Comparison of ENCODE assay signal across 10 mouse cellular contexts in genomic region chr13:15985761-15986160, GRCm38 (mm10). TPM values are rescaled to one million over a fixed set of nuclear protein-coding genes. Genes with fewer than 3 reads are reported as not detected.
A peak's percentile ranks its signal among the peaks of the same experiment; 100 is the strongest.
DNase-seq lines count a peak whose midpoint lies in the region; ATAC-seq and TF ChIP-seq lines count a peak whose summit lies in the region.
"Had no signal": no experiment of that assay in that cellular context is flagged by ENCODE, and none has a peak within 500 bp of the region (broad histone marks: within the 10 kb centered on the region; RNA-seq: fewer than 3 reads in every experiment).

No protein-coding gene starts in this region.

- no peak overlapping the region for H3K4me2 ChIP-seq in lung, embryonic 14.5 days
- H3K4me2 ChIP-seq: limb, embryonic 12.5 days; neural tube, embryonic 12.5 days had no signal

- no peaks in the 10 kb centered on the region for H3K79me2 ChIP-seq in heart, adult 2 months (replicated peaks; ENCODE audit: control insufficient read depth, insufficient read depth, low read length)

- no peaks in the 10 kb centered on the region for H3K27me3 ChIP-seq in heart, adult 2 months (ENCODE audit: control insufficient read depth, insufficient read depth, low read length)
- no peaks in the 10 kb centered on the region for H3K27me3 ChIP-seq in lung, embryonic 14.5 days (ENCODE audit: insufficient read depth, low read length)
- H3K27me3 ChIP-seq in splenic B cell, adult 2 months (ENCODE audit: control insufficient read depth, insufficient read depth, low read length, poor library complexity, severe bottlenecking): no peaks in the 10 kb centered on the region
- H3K27me3 ChIP-seq: limb, embryonic 12.5 days; neural tube, embryonic 12.5 days had no signal

- H3K9ac ChIP-seq in heart, adult 2 months (ENCODE audit: low read depth, low read length): no peak overlapping the region
- no peak overlapping the region for H3K9ac ChIP-seq in lung, embryonic 14.5 days
- H3K9ac ChIP-seq: limb, embryonic 12.5 days; neural tube, embryonic 12.5 days had no signal

- no peaks in the 10 kb centered on the region for H3K36me3 ChIP-seq in heart, adult 2 months (ENCODE audit: control insufficient read depth, insufficient read depth, low read length)
- H3K36me3 ChIP-seq in lung, embryonic 14.5 days (ENCODE audit: insufficient read depth): no peaks in the 10 kb centered on the region
- H3K36me3 ChIP-seq in splenic B cell, adult 2 months (ENCODE audit: control insufficient read depth, insufficient read depth, low read length, poor library complexity, severe bottlenecking): no peaks in the 10 kb centered on the region
- H3K36me3 ChIP-seq: limb, embryonic 12.5 days; neural tube, embryonic 12.5 days had no signal

- no peaks in the 10 kb centered on the region for H3K9me3 ChIP-seq in lung, embryonic 14.5 days (ENCODE audit: low read depth, low read length)
- H3K9me3 ChIP-seq: limb, embryonic 12.5 days; neural tube, embryonic 12.5 days had no signal

- H3K4me3 ChIP-seq in heart, adult 2 months: no peak overlapping the region
- H3K4me3 ChIP-seq in lung, embryonic 14.5 days (ENCODE audit: low read depth, low read length): no peak overlapping the region
- H3K4me3 ChIP-seq: limb, embryonic 12.5 days; neural tube, embryonic 12.5 days had no signal

- WGBS in heart, adult 2 months: 59% methylated on average over 2 of the region's 2 CpGs
- WGBS in lung, embryonic 14.5 days: 70% methylated on average over 2 of the region's 2 CpGs

- intact Hi-C loops in heart, adult 2 months (cut with DNase I): no loop called here

- H3K27ac ChIP-seq in heart, adult 2 months: no peak overlapping the region
- no peak overlapping the region for H3K27ac ChIP-seq in lung, embryonic 14.5 days (ENCODE audit: low read depth)
- H3K27ac ChIP-seq: limb, embryonic 12.5 days; neural tube, embryonic 12.5 days had no signal

- no peak for DNase-seq in heart, adult 2 months
- no peak for DNase-seq in heart, postnatal 4 days
- DNase-seq in lung, embryonic 14.5 days: peak; percentile 56
- DNase-seq in lung, postnatal 4 days: no peak
- peak; percentile 7 for DNase-seq in ZHBTc4 (ENCODE audit: low read depth, low spot score)
- DNase-seq in splenic B cell, adult 2 months (ENCODE audit: low read depth, low spot score): peak; percentile 4
- no peak for DNase-seq in cerebellum, postnatal 36 days
- DNase-seq: kidney, postnatal 36 days had no signal

- peak; percentile 55 for TF ChIP-seq CTCF in heart, adult 2 months (IDR thresholded peaks at IDR 0.05)
- TF ChIP-seq CTCF in lung, embryonic 14.5 days (IDR thresholded peaks at IDR 0.05; ENCODE audit: low read depth): peak; percentile 48

- TF ChIP-seq EP300 in heart, adult 2 months (IDR thresholded peaks at IDR 0.05; ENCODE audit: insufficient read depth, low read depth, low read length): no peak

- TF ChIP-seq POLR2A in heart, adult 2 months (IDR thresholded peaks at IDR 0.05; ENCODE audit: insufficient read depth, low read depth, low read length): no peak

- ATAC-seq in lung, embryonic 14.5 days (ENCODE audit: insufficient read depth): no peak

- H3K4me1 ChIP-seq in heart, adult 2 months (ENCODE audit: control insufficient read depth, insufficient read depth, low read length): no peaks in the 10 kb centered on the region
- H3K4me1 ChIP-seq in lung, embryonic 14.5 days (ENCODE audit: insufficient read depth): no peaks in the 10 kb centered on the region
- H3K4me1 ChIP-seq: limb, embryonic 12.5 days; neural tube, embryonic 12.5 days had no signal

RNA-seq across cellular contexts. Expression of gene Inhba, which starts 25.9 kb away (rescaled TPM):
- 1 to 10 TPM; 2.5 TPM for total RNA-seq in heart, adult 2 months (2021)
- polyA plus RNA-seq in heart, adult 2 months (2012; rRNA removed): 0.61 and 0.85 TPM in 2 replicates
- 10 to 100 TPM; 11.2 to 12.5 TPM for total RNA-seq in heart, postnatal 4 days (2021)
- polyA plus RNA-seq in lung, embryonic 14.5 days (2014; fragmentation: Nextera tagmentation; extraction: Ambion mirVana): 3.1 and 3.2 TPM in 2 replicates

Comparison
In these comparisons a context has a peak if more than half of its experiments do, and no peak if none do; other contexts are left out.
1. DNase-seq: peak in lung, embryonic 14.5 days (single experiment), ZHBTc4 (single experiment) and splenic B cell, adult 2 months (single experiment); none in heart, adult 2 months (0 of 2), heart, postnatal 4 days (single experiment), lung, postnatal 4 days (0 of 2) and cerebellum, postnatal 36 days (0 of 2).